Mouse (Mus musculus) liver, postnatal 0 days (tissue): ENCODE measurements around the gene Slc2a13. TPM values are rescaled to one million over a fixed set of nuclear protein-coding genes. Genes with fewer than 3 reads are reported as not detected.

Experiments used
- ATAC-seq: fragments of 200-750 bp; cut with Nextera tagmentation; 2 replicates; pipeline ENCODE4 v1.8.0; 2017; ENCODE audit warnings: mild to moderate bottlenecking, moderate library complexity
- DNase-seq: peaks from one replicate; pipeline ENCODE4 v3.0.0-alpha.2; 2016
- H3K27ac ChIP-seq: fragments of 300-500 bp; sonication (generic); 2 replicates; pipeline ENCODE4 v1.5.1; 2014; ENCODE audit warnings: antibody characterized with exemption, moderate library complexity, mild to moderate bottlenecking, low read depth
- H3K27me3 ChIP-seq: fragments of 300-500 bp; sonication (generic); 2 replicates; pipeline ENCODE4 v1.6.1; 2014; ENCODE audit warnings: low read length, control low read depth, mixed read lengths; ENCODE audit not compliant: insufficient read depth
- H3K36me3 ChIP-seq: fragments of 300-500 bp; sonication (generic); replicated peaks from 2 replicates; pipeline ENCODE4 v1.6.1; 2014; ENCODE audit warnings: mild to moderate bottlenecking, control low read depth, low read length, moderate library complexity, mixed read lengths; ENCODE audit not compliant: insufficient read depth
- H3K4me1 ChIP-seq: fragments of 300-500 bp; sonication (generic); 2 replicates; pipeline ENCODE4 v1.6.1; 2014; ENCODE audit warnings: antibody characterized with exemption, mild to moderate bottlenecking, control low read depth; ENCODE audit not compliant: insufficient read depth
- H3K4me2 ChIP-seq: fragments of 300-500 bp; sonication (generic); 2 replicates; pipeline ENCODE4 v1.6.1; 2014; ENCODE audit warnings: low read depth, mild to moderate bottlenecking, low read length, moderate library complexity, mixed read lengths
- H3K4me3 ChIP-seq: fragments of 300-500 bp; sonication (generic); 2 replicates; pipeline ENCODE4 v1.5.1; 2014; ENCODE audit warnings: low read depth, low read length
- H3K9ac ChIP-seq: fragments of 300-500 bp; sonication (generic); replicated peaks from 2 replicates; pipeline ENCODE4 v1.6.1; 2014; ENCODE audit warnings: mild to moderate bottlenecking, moderate library complexity
- H3K9me3 ChIP-seq: fragments of 300-500 bp; sonication (generic); 2 replicates; pipeline ENCODE4 v1.6.1; 2016; ENCODE audit warnings: mild to moderate bottlenecking, control low read depth, low read length, mixed read lengths
- CTCF ChIP-seq: sonication (generic); IDR thresholded peaks from 2 replicates; pipeline ENCODE4 v1.5.1; 2016; ENCODE audit warnings: antibody characterized with exemption, low read depth
- EP300 ChIP-seq: IDR thresholded peaks from 2 replicates; pipeline ENCODE4 v1.6.1; 2016; ENCODE audit warnings: antibody characterized with exemption, low read depth, mild to moderate bottlenecking
- WGBS: fragments of 180-500 bp; shearing (Covaris S2); extraction: QIAGEN DNeasy Blood & Tissue Kit; methylation state at CpG from one replicate; pipeline ENCODE4 v1.1.7; 2014; ENCODE audit not compliant: insufficient replicate concordance; 5-methylcytosine and 5-hydroxymethylcytosine counted together
- polyA plus RNA-seq: library from polyadenylated mRNA; unstranded; fragments of >200 nt; fragmentation: Nextera tagmentation; extraction: Ambion mirVana; gene quantifications from 2 replicates; pipeline ENCODE4 v1.2.1, GENCODE M21; 2015

The Slc2a13 gene
- polyA plus RNA-seq, 1 experiment from 2014 or later, result 0.06 TPM

GRCm38 (mm10) chr15:91526876-91527275, 46.2 kb downstream of the Slc2a13 start:
- no peak overlapping the region for H3K27ac ChIP-seq
- no peak for ATAC-seq
- H3K9me3 ChIP-seq, result no peaks in the 10 kb centered on the region
- H3K4me1 ChIP-seq, result no peaks in the 10 kb centered on the region
- TF ChIP-seq EP300 (no peak), CTCF (no peak)
- no peaks in the 10 kb centered on the region for H3K27me3 ChIP-seq
- H3K4me3 ChIP-seq, result no peak overlapping the region
- H3K9ac ChIP-seq, result no peak overlapping the region
- 74% methylated on average over 2 of the region's 2 CpGs for WGBS
- DNase-seq, result no peak
- H3K36me3 ChIP-seq, result no peaks in the 10 kb centered on the region
- H3K4me2 ChIP-seq, result no peak overlapping the region

GRCm38 (mm10) chr15:91526166-91526565, 46.9 kb downstream of the Slc2a13 start:
- H3K4me3 ChIP-seq, result no peak overlapping the region
- no peak overlapping the region for H3K4me2 ChIP-seq
- H3K27me3 ChIP-seq, result no peaks in the 10 kb centered on the region
- H3K36me3 ChIP-seq, result no peaks in the 10 kb centered on the region
- no peak for TF ChIP-seq CTCF
- no peak for TF ChIP-seq EP300
- no peaks in the 10 kb centered on the region for H3K4me1 ChIP-seq
- ATAC-seq (no peak), DNase-seq (no peak)
- no peak overlapping the region for H3K27ac ChIP-seq
- no peak overlapping the region for H3K9ac ChIP-seq
- no peaks in the 10 kb centered on the region for H3K9me3 ChIP-seq
- WGBS, result 79% methylated on average over 3 of the region's 3 CpGs

GRCm38 (mm10) chr15:91524451-91524850, 48.6 kb downstream of the Slc2a13 start:
- 76% methylated on average over 10 of the region's 10 CpGs for WGBS
- no peak for ATAC-seq
- no peak for TF ChIP-seq CTCF
- no peak for TF ChIP-seq EP300

GRCm38 (mm10) chr15:91503291-91503690, 69.8 kb downstream of the Slc2a13 start:
- no peak overlapping the region for H3K9ac ChIP-seq
- TF ChIP-seq EP300, result no peak
- no peak for TF ChIP-seq CTCF
- 77% methylated on average over 6 of the region's 6 CpGs for WGBS
- no peaks in the 10 kb centered on the region for H3K36me3 ChIP-seq
- no peak for DNase-seq
- no peaks in the 10 kb centered on the region for H3K27me3 ChIP-seq
- H3K9me3 ChIP-seq, result no peaks in the 10 kb centered on the region
- no peaks in the 10 kb centered on the region for H3K4me1 ChIP-seq
- H3K4me3 ChIP-seq, result no peak overlapping the region
- H3K27ac ChIP-seq, result no peak overlapping the region
- no peak overlapping the region for H3K4me2 ChIP-seq
- ATAC-seq, result no peak

More at GRCm38 (mm10) chr15:91524451-91524850, 48.6 kb downstream of the Slc2a13 start:
- Histone ChIP-seq H3K36me3 (no peaks in the 10 kb centered on the region), H3K4me2 (no peak overlapping the region), H3K9ac (no peak overlapping the region), H3K9me3 (no peaks in the 10 kb centered on the region), H3K27me3 (no peaks in the 10 kb centered on the region), H3K4me3 (no peak overlapping the region), H3K27ac (no peak overlapping the region), H3K4me1 (no peaks in the 10 kb centered on the region)
- no peak for DNase-seq

- Histone ChIP-seq H3K9ac (no peak overlapping the region), H3K36me3 (no peaks in the 10 kb centered on the region), H3K27me3 (no peaks in the 10 kb centered on the region), H3K9me3 (no peaks in the 10 kb centered on the region), H3K27ac (no peak overlapping the region), H3K4me1 (no peaks in the 10 kb centered on the region), H3K4me2 (no peak overlapping the region), H3K4me3 (no peak overlapping the region)
- WGBS, result 60% methylated on average over 1 of the region's 1 CpGs
- DNase-seq, result no peak
- TF ChIP-seq CTCF, result no peak
- no peak for TF ChIP-seq EP300
- no peak for ATAC-seq
Measured at GRCm38 (mm10) chr15:91502661-91503060, 70.4 kb downstream of the Slc2a13 start.

GRCm38 (mm10) chr15:91502235-91502634, 70.8 kb downstream of the Slc2a13 start:
- no peaks in the 10 kb centered on the region for H3K36me3 ChIP-seq
- H3K27me3 ChIP-seq, result no peaks in the 10 kb centered on the region
- no peaks in the 10 kb centered on the region for H3K4me1 ChIP-seq
- no peak for TF ChIP-seq EP300
- no peak for TF ChIP-seq CTCF
- no peak overlapping the region for H3K27ac ChIP-seq
- 66% methylated on average over 9 of the region's 9 CpGs for WGBS
- H3K9ac ChIP-seq, result no peak overlapping the region
- H3K9me3 ChIP-seq, result no peaks in the 10 kb centered on the region
- no peak overlapping the region for H3K4me2 ChIP-seq
- no peak overlapping the region for H3K4me3 ChIP-seq
- ATAC-seq (no peak), DNase-seq (no peak)

- TF ChIP-seq EP300 (no peak), CTCF (no peak)
- H3K9me3 ChIP-seq, result no peaks in the 10 kb centered on the region
- H3K27ac ChIP-seq, result no peak overlapping the region
- 69% methylated on average over 4 of the region's 4 CpGs for WGBS
- no peak overlapping the region for H3K4me3 ChIP-seq
- no peaks in the 10 kb centered on the region for H3K27me3 ChIP-seq
- DNase-seq (no peak), ATAC-seq (no peak)
- H3K4me2 ChIP-seq, result no peak overlapping the region
- H3K36me3 ChIP-seq, result no peaks in the 10 kb centered on the region
- H3K4me1 ChIP-seq, result no peaks in the 10 kb centered on the region
- no peak overlapping the region for H3K9ac ChIP-seq
Measured at GRCm38 (mm10) chr15:91495014-91495413, 78.0 kb downstream of the Slc2a13 start.
